Mouse (Mus musculus): ENCODE results near the gene 2310061N02Rik. TPM values are rescaled to one million over a fixed set of nuclear protein-coding genes. Genes with fewer than 3 reads are reported as not detected.
"Not testable (repeated sequence)": the region's sequence is repeated elsewhere in the genome, so short reads cannot be mapped to it uniquely, and the experiment has no call there.

Gene 2310061N02Rik
- not detected for polyA plus RNA-seq (2017; shearing (Covaris generic))

DNA sequence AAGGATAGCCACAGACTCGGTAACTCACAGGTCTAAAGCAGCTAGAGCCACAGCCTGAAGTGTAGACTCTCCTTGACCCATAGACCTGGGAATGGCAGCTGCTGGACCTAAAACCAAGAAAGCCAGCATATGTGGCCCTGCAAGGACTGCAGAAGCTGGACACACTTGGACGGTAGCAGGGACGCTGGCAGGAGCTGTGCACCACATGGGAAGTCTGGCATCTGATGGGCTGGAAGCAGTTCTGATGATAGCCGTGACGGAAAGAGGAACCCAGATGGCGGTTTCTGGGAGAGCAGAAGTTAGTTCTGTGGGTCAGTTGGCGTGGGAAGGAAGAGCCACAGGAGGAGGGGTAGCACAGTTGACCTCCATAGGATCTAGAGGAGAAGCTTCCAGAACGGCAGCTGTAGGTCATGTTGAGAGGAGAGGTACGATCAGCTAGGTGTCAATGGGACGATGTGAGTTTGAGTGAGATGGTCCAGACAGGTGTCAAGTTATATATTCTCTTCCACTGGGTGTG, at the start of gene 2310061N02Rik:
TSS of gene 2310061N02Rik (minus strand) at position 467 of the 517 bp plus-strand sequence.
- ATAC-seq, result no peak

DNA sequence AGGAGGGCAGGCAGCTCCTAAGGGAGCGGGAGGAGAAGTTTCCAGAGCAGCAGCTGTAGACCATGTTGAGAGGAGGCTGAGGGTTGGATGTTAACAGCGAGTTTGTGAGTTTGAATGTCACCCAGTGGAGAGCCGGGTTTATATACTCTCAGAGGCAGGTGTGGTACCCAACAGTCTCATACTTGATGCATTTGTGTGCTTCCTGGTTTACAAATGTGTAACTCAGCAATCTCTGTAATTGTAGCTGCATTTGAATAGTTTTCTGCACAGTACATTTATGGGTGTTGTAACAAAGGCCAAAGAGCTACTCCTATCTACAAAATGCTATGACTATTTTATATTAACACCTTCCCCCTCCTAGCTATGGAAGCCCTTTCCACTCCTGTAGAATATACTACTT, 43.8 kb upstream of the 2310061N02Rik start, which contains the start of gene Krtap13:
TSS of gene Krtap13 (minus strand) at position 101 of the 400 bp plus-strand sequence.
- not testable (repeated sequence) for ATAC-seq

DNA sequence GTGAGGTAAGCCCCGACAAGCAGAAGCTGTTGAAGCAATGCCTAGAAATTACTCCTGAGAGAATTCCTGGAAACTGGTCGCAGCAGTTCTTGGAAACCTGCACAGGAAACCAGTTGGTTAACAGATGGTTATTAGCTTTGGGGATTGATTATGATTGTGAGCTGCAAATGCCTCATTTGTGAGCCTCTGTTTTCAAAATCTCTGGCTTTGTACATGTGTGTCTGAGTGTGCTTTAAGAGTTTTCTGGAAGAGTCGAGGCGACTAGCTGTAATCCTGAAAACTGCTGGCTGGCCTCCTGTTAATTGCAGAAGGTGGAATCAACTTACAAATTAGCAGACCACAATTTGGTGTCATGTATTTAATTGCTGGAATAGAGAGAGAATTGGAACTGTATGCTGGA, 40.2 kb upstream of the 2310061N02Rik start:
- ATAC-seq, result no peak

DNA sequence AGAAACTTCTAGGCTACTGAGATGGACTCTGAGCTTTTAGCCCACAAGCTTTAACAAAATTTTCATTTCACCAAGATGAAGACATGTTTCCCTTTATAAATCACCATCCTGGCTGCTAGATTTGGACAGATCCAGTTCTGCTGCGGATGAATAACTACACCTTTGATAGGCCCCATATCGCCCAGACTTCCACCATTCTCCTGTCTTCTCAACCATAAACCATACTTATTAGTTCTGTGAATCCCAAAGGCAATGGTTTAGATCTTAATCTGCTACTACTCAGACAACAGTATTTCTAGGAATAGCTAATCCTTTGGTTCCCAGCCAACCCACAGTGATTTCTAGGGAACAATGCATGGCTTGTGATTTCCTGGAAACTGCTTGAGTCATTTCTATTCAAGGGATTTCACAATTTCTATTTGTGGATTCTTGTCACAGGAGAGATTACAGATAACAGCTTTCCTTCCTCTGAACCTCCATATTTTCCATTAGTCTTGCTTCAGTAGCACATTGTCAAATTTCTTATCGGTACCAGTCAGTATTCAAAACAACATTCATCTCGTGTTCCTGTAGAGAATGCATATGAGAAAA, 37.1 kb upstream of the 2310061N02Rik start:
- ATAC-seq, result no peak

DNA sequence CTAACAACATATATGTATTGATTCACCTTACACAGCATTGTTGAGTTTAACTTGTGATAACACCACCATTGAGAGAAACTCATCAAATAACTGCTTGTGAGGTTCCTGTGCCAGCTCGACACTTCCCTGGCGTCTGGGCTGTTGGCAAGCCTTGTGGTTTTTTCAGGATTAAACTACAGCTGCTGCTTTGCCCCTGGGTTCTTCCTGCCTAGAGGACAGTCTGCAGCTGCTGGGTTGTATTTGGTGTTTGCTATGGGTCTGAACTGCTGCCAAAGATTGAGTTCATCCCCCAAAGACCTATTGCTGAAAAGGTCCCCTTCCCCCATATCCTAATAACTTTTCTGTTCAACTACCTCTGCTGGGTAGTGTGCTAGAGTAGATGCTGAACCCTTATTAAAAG, 27.6 kb upstream of the 2310061N02Rik start:
- no peak for ATAC-seq

DNA sequence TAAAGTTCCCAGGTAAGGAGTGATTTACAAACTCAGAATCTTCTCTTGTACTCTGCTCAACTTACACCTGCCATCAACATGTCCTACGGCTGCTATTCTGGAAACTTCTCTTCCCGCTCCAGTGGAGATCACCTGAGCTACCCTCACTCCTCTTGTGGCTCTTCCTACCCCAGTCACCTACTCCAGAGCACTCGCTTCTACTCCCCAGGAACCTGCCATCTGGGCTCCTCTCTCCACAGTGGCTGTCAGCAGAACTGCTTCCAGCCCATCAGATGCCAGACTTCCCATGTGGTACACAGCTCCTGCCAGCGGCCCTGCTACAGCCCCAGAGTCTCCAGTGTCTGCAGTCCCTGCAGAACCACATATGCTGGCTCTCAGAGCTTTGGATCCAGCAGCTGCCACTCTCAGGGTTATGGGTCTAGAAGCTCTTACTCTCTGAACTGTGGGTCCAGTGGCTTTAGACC, 21.1 kb upstream of the 2310061N02Rik start, which contains the start of gene Krtap13-1:
TSS of gene Krtap13-1 (plus strand) at position 51 of the 464 bp plus-strand sequence.
- no peak for ATAC-seq

DNA sequence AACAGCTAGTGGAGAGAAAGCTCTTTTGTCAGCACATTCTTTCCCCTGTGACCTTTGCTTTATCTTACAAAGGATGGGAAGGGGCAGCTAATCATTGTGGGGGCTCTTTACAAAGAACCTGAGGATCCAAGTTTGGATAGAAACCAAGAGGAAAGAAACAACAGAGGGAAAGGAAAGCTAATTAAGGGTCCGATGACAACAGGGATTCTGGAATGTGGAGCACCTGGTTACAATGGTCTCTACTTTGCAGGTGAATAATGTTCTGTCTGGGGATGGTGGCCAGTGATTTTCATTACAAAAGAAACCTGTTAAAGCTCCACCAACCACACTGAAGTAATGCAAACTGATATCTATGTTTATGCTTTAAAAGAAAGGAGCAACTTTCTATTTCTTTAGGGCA, 12.3 kb upstream of the 2310061N02Rik start:
- no peak for ATAC-seq

DNA sequence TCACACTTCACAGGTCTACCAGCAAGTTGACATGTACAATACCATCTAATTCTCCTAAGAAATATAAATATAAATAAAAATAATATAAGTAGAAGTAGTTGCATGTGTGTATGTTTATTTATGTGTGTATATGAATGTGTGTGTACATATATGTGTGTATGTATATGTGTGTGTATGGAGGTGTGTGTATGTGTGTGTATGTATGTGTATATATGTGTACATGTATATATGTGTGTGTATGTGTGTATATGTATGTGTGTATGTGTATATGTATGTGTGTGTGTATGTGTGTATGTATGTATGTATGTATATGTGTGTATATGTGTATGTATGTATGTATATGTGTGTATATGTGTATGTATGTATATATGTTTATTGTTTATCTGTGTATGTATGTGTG, 8.8 kb upstream of the 2310061N02Rik start:
- no peak for ATAC-seq

DNA sequence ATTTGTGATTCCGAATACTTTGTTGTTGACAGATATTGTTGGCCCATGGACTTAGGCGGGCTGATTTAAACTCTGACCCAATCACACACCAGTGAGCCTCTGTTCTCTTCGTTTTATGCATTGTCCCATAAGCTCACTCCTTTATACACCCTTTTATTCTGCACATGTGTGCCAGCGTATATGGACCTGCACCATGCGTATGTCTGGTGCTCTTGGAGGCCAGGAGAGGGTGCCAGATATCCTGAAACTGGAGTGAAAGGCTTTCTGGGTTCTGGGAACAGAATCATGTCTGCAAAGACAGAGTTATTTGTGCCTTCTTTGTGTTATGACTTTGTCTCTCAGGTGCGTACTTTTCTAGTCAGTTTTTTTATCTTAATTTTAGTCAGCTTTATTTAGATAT, 3.5 kb upstream of the 2310061N02Rik start:
- ATAC-seq, result no peak

DNA sequence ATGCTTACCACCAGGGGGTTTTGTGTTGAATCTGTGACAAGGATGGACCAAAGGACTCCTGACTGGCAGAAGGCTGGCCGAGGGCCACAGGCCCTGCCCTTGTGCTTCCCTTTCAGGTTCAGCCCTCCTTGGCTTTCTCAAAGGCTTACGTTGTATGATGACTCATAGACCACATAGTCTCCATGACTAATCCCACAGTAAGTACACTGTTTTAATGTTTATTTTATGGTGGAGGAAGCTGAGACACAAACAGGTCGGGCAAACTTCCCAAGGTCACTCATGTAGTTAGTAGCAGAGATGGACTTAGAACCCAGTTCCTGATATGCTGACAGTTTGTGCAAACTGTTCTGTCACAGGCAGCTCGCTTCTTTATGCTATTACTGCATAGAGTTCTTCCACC, 3.0 kb upstream of the 2310061N02Rik start:
- ATAC-seq, result no peak

DNA sequence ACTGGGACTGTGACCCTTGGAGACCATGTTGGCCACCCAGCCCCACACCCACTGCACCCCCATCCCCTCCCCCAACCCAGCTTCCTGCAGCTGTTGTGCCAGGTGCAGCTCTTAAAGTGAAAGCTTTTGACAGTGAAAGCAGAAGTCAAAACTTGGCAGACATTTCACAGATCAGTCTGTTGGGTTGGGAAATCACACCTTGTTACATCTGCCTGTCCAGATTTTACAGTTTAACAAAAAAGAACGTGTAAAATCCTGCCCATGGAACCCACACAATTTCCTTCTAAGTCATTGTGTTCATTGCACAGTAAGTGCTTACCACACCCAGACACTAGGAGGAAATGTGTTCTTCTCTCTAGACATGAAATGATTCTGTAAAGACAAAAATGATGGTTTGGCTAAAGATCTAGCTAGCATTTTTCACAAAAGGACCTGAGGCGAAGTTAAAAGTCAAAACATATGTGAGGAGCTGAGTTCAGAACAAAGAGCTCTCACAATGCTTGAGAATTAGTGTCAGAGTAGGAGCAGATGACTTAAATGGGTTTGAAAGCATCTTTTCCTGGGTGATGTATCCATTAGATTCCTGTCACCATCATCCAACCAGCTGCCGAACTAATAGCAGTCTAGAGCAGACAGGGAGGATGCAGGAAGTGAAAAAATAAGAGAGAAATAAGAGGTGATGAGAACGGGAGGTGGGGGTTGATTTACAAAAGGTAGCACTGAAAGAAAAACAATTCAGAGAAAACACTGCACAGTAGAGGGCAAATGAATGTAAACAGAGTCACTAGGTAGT, 6.5 kb downstream of the 2310061N02Rik start:
- peak; percentile 71 for ATAC-seq

DNA sequence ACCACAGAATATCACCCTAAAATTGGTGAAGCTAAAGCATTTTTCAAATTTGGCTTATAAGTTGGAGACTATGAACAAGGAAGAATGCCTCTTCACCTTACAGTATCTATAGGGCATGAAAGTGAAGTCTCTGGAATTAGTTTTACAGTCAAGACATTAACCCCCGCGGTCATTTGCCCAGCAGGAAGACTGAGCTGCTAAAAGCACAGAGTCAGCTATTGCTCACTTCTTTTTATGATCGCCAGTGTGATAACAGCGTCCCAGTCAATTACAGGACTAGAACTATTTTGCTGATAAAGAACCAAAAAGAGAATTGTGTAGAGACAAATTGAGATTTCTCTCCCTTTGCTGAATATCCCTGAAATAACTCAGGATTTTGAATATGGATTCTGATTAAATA, 11.5 kb downstream of the 2310061N02Rik start:
- no peak for ATAC-seq

DNA sequence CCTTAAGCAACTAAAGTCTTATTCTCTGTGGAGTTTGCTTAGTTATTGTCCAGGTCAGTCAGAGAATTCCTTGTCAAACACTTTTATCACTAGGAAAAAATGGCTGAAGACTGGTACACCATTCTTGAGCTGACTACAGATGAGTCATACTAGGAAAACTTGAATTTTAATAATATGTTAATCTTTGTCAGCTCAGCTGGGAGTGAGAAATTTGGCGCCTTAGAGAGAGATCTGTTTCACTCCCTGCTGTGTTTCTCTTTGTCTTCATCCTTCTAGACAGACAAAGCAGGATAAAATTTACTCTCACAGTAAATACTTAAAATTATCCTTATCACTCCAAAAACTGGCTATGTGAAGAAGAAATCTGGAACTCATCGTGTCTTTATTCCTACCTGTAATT, 26.5 kb downstream of the 2310061N02Rik start:
- ATAC-seq, result no peak

DNA sequence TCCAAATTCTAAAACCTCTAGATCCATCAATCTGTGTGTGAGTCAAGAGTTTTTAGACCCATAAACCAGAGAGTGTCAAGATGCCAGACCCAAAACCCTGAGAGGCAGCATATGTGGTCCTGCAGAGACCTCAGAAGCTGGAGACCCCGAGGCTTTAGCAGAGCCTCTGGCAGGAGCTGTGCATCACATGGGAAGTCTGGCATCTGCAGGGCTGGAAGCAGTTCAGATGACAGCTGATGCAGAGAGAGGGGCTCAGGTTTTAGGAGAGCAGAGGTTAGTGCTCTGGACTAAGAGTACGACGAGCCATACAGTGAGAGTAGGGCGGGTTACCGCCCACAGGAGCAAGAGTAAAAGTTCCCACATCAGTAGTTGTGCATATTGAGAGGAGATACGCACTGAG, 28.7 kb downstream of the 2310061N02Rik start:
- ATAC-seq, result no peak

DNA sequence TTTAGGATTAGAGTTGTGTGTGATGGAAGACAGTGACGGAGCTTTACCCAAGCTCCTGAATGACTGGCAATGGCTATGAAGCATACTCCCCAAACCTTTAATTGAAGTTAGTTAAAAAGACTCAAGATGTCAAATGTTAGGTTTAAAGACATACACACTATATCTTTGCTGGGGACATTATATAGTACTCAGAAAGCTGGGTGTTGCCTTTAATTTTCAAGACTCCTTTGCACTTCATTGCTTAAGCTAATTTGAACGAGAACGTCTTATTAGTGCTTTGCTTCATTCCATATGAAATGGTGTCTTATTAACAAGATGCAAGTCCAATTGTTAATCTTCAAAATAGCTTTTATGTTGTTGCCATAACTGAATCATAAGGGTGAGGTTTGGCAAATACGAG, 36.2 kb downstream of the 2310061N02Rik start, which contains the start of gene Krtap27-1:
TSS of gene Krtap27-1 (minus strand) at position 101 of the 400 bp plus-strand sequence.
- no peak for ATAC-seq

DNA sequence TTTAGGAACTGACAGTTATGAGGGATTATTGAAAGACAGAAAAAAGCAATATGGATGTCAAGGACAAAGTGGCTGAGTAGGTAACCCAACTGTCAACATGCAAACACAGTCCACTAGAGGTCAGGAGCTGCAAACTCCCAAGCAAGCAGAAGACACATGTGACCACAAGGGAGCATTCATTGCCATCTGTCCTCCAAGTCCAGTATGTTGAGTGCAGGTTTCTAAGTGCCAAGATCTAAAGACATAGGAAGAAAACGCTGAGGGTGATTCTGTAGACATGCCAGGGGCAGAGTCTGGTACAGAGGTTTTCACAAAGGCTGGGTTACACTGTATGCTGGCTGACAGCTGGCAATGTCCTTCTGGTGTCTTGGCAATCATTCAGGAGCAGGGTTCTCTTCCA, 50.3 kb downstream of the 2310061N02Rik start:
- ATAC-seq, result peak; percentile 39

Other genes starting within 250 kb of the 2310061N02Rik start
- gene Cldn17, start 201.0 kb downstream of the 2310061N02Rik start, polyA plus RNA-seq (2017; shearing (Covaris generic)), result not detected
- not detected for gene Cldn8, start 144.8 kb downstream of the 2310061N02Rik start, polyA plus RNA-seq (2017; shearing (Covaris generic))
- gene Krtap24-1, start 95.7 kb downstream of the 2310061N02Rik start, polyA plus RNA-seq (2017; shearing (Covaris generic)), result not detected
- not detected for gene 2310079G19Rik, start 80.3 kb downstream of the 2310061N02Rik start, polyA plus RNA-seq (2017; shearing (Covaris generic))
- gene Krtap26-1, start 60.2 kb downstream of the 2310061N02Rik start, polyA plus RNA-seq (2017; shearing (Covaris generic)), result not detected
- gene Krtap27-1, start 36.3 kb downstream of the 2310061N02Rik start, polyA plus RNA-seq (2017; shearing (Covaris generic)), result not detected
- not detected for gene Krtap13-1, start 20.9 kb upstream of the 2310061N02Rik start, polyA plus RNA-seq (2017; shearing (Covaris generic))
- gene Krtap13, start 43.7 kb upstream of the 2310061N02Rik start, polyA plus RNA-seq (2017; shearing (Covaris generic)), result not detected
- gene 2310034C09Rik, start 50.9 kb upstream of the 2310061N02Rik start, polyA plus RNA-seq (2017; shearing (Covaris generic)), result not detected
- not detected for gene 2310057N15Rik, start 66.2 kb upstream of the 2310061N02Rik start, polyA plus RNA-seq (2017; shearing (Covaris generic))
- not detected for gene Gm5965, start 69.9 kb upstream of the 2310061N02Rik start, polyA plus RNA-seq (2017; shearing (Covaris generic))
- not detected for gene Gm20741, start 104.3 kb upstream of the 2310061N02Rik start, polyA plus RNA-seq (2017; shearing (Covaris generic))
- gene Krtap15, start 112.3 kb upstream of the 2310061N02Rik start, polyA plus RNA-seq (2017; shearing (Covaris generic)), result not detected
- gene Krtap14, start 118.2 kb upstream of the 2310061N02Rik start, polyA plus RNA-seq (2017; shearing (Covaris generic)), result not detected
- not detected for gene Krtap19-1, start 161.4 kb upstream of the 2310061N02Rik start, polyA plus RNA-seq (2017; shearing (Covaris generic))
- gene Krtap19-2, start 166.3 kb upstream of the 2310061N02Rik start, polyA plus RNA-seq (2017; shearing (Covaris generic)), result not detected
- gene Krtap19-3, start 170.1 kb upstream of the 2310061N02Rik start, polyA plus RNA-seq (2017; shearing (Covaris generic)), result not detected
- not detected for gene Krtap19-4, start 177.1 kb upstream of the 2310061N02Rik start, polyA plus RNA-seq (2017; shearing (Covaris generic))
- not detected for gene Krtap19-5, start 188.5 kb upstream of the 2310061N02Rik start, polyA plus RNA-seq (2017; shearing (Covaris generic))
- gene Krtap19-9b, start 224.3 kb upstream of the 2310061N02Rik start, polyA plus RNA-seq (2017; shearing (Covaris generic)), result not detected